Comparison of ENCODE assay signal across 16 mouse cellular contexts in genomic region chr2:156414996-156415395, GRCm38 (mm10).
"Had no signal": no experiment of that assay in that cellular context is flagged by ENCODE, and none has a peak within 500 bp of the region (broad histone marks: within the 10 kb centered on the region; RNA-seq: fewer than 3 reads in every experiment).

No protein-coding gene starts in this region.

- H3K4me3 ChIP-seq: neural tube, embryonic 12.5 days; neural tube, embryonic 13.5 days; neural tube, embryonic 15.5 days; stomach, embryonic 15.5 days had no signal

- H3K4me2 ChIP-seq: neural tube, embryonic 12.5 days; neural tube, embryonic 13.5 days; neural tube, embryonic 15.5 days; stomach, embryonic 15.5 days had no signal

- DNase-seq: retina, postnatal 1 day; right cerebral cortex, adult 18-20 months; right cerebral cortex, postnatal 14 days; right cerebral cortex, postnatal 25 days; right cerebral cortex, postnatal 4 days; spleen, adult 18-20 months; thymus, adult 18-20 months; thymus, adult 2 months; thymus, postnatal 25 days; thymus, postnatal 36 days; thymus, postnatal 4 days had no signal

- H3K36me3 ChIP-seq: neural tube, embryonic 12.5 days; neural tube, embryonic 13.5 days; neural tube, embryonic 15.5 days; stomach, embryonic 15.5 days had no signal

- H3K27me3 ChIP-seq: stomach, embryonic 15.5 days had no signal

- H3K27ac ChIP-seq: neural tube, embryonic 12.5 days; neural tube, embryonic 13.5 days; neural tube, embryonic 15.5 days; stomach, embryonic 15.5 days; stomach, postnatal 0 days had no signal
